11 mouse cellular contexts compared by ENCODE assay signal in the genomic region with DNA sequence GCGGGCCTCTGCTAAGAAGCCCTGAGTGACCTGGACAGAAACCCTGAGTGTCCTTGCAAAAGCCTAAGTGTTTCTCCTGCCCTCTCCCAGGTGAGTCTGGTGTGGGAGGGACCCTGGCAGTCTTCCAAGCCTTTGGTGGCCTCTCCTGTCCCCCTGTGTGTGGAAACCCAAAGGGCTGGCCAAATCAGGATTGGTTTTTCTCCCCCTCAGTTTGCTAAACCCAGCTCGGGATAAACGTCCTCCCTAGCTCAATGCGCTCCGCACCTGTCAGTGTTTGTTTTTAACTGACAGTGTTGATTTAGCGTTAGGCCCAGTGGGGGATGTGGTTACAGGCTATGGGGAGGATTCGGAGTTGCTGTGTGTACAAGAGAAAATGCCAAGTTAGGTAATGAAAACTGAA.
DNase-seq lines count a peak whose midpoint lies in the region; ATAC-seq lines count a peak whose summit lies in the region.
"Had no signal": no experiment of that assay in that cellular context is flagged by ENCODE, and none has a peak within 500 bp of the region (broad histone marks: within the 10 kb centered on the region; RNA-seq: fewer than 3 reads in every experiment).

No protein-coding gene starts in this region.

- no peak for ATAC-seq in midbrain, embryonic 14.5 days (ENCODE audit: low FRiP score, low TSS enrichment)
- no peak for ATAC-seq in midbrain, embryonic 16.5 days
- no peak for ATAC-seq in hindbrain, embryonic 12.5 days (ENCODE audit: low FRiP score)
- no peak for ATAC-seq in midbrain, embryonic 11.5 days (ENCODE audit: low FRiP score)

- H3K4me1 ChIP-seq in midbrain, embryonic 14.5 days (ENCODE audit: control insufficient read depth, insufficient read depth, low read length) = no peaks in the 10 kb centered on the region
- H3K4me1 ChIP-seq in midbrain, embryonic 16.5 days (ENCODE audit: control insufficient read depth, insufficient read depth, low read length) = no peaks in the 10 kb centered on the region
- no peaks in the 10 kb centered on the region for H3K4me1 ChIP-seq in hindbrain, embryonic 12.5 days
- H3K4me1 ChIP-seq in midbrain, embryonic 11.5 days (ENCODE audit: control insufficient read depth, insufficient read depth, low read length) = no peaks in the 10 kb centered on the region
- H3K4me1 ChIP-seq: midbrain, embryonic 12.5 days had no signal

- no peak overlapping the region for H3K4me2 ChIP-seq in midbrain, embryonic 14.5 days (ENCODE audit: low read length)
- H3K4me2 ChIP-seq in midbrain, embryonic 16.5 days (ENCODE audit: low read length) = no peak overlapping the region
- no peak overlapping the region for H3K4me2 ChIP-seq in hindbrain, embryonic 12.5 days (replicated peaks)
- H3K4me2 ChIP-seq in midbrain, embryonic 11.5 days = no peak overlapping the region
- H3K4me2 ChIP-seq: embryonic facial prominence, embryonic 13.5 days; midbrain, embryonic 12.5 days had no signal

- H3K9ac ChIP-seq in midbrain, embryonic 14.5 days (replicated peaks; ENCODE audit: low read length) = no peak overlapping the region
- no peak overlapping the region for H3K9ac ChIP-seq in midbrain, embryonic 16.5 days (ENCODE audit: low read depth, low read length)
- no peak overlapping the region for H3K9ac ChIP-seq in hindbrain, embryonic 12.5 days
- H3K9ac ChIP-seq in midbrain, embryonic 11.5 days (ENCODE audit: low read length) = no peak overlapping the region
- H3K9ac ChIP-seq: embryonic facial prominence, embryonic 13.5 days; midbrain, embryonic 12.5 days had no signal

- no peaks in the 10 kb centered on the region for H3K36me3 ChIP-seq in midbrain, embryonic 14.5 days (ENCODE audit: control insufficient read depth, insufficient read depth, low read length)
- no peaks in the 10 kb centered on the region for H3K36me3 ChIP-seq in midbrain, embryonic 16.5 days (ENCODE audit: control insufficient read depth, insufficient read depth, low read length)
- no peaks in the 10 kb centered on the region for H3K36me3 ChIP-seq in hindbrain, embryonic 12.5 days
- H3K36me3 ChIP-seq in midbrain, embryonic 11.5 days (ENCODE audit: control insufficient read depth, insufficient read depth, low read length) = no peaks in the 10 kb centered on the region
- H3K36me3 ChIP-seq: embryonic facial prominence, embryonic 13.5 days; midbrain, embryonic 12.5 days had no signal

- 47% methylated on average over 7 of the region's 7 CpGs for WGBS in midbrain, embryonic 14.5 days
- 48% methylated on average over 7 of the region's 7 CpGs for WGBS in midbrain, embryonic 16.5 days
- 19% methylated on average over 7 of the region's 7 CpGs for WGBS in large intestine, adult 2 months
- WGBS in hindbrain, embryonic 12.5 days = 41% methylated on average over 7 of the region's 7 CpGs
- WGBS in midbrain, embryonic 11.5 days = 45% methylated on average over 7 of the region's 7 CpGs

- no peak overlapping the region for H3K27ac ChIP-seq in midbrain, embryonic 14.5 days (replicated peaks; ENCODE audit: low read depth, low read length)
- H3K27ac ChIP-seq in midbrain, embryonic 16.5 days (ENCODE audit: low read length) = no peak overlapping the region
- H3K27ac ChIP-seq in hindbrain, embryonic 12.5 days = no peak overlapping the region
- H3K27ac ChIP-seq in midbrain, embryonic 11.5 days (ENCODE audit: low read depth, low read length) = no peak overlapping the region
- H3K27ac ChIP-seq: embryonic facial prominence, embryonic 13.5 days; midbrain, embryonic 12.5 days had no signal

- no peaks in the 10 kb centered on the region for H3K9me3 ChIP-seq in midbrain, embryonic 14.5 days (ENCODE audit: control insufficient read depth, low read length)
- H3K9me3 ChIP-seq in midbrain, embryonic 16.5 days (replicated peaks; ENCODE audit: control insufficient read depth, low read length, poor library complexity, severe bottlenecking) = no peaks in the 10 kb centered on the region
- H3K9me3 ChIP-seq in hindbrain, embryonic 12.5 days (replicated peaks) = no peaks in the 10 kb centered on the region
- H3K9me3 ChIP-seq in midbrain, embryonic 11.5 days (ENCODE audit: control insufficient read depth, low read length) = no peaks in the 10 kb centered on the region
- H3K9me3 ChIP-seq: embryonic facial prominence, embryonic 13.5 days; midbrain, embryonic 12.5 days had no signal

- H3K4me3 ChIP-seq in midbrain, embryonic 14.5 days (replicated peaks; ENCODE audit: low read depth, low read length) = no peak overlapping the region
- no peak overlapping the region for H3K4me3 ChIP-seq in midbrain, embryonic 16.5 days (ENCODE audit: low read depth, low read length)
- no peak overlapping the region for H3K4me3 ChIP-seq in hindbrain, embryonic 12.5 days
- no peak overlapping the region for H3K4me3 ChIP-seq in midbrain, embryonic 11.5 days (ENCODE audit: low read depth, low read length)
- H3K4me3 ChIP-seq: embryonic facial prominence, embryonic 13.5 days; midbrain, embryonic 12.5 days had no signal

- peak; percentile 11 for DNase-seq in midbrain, embryonic 14.5 days
- DNase-seq in large intestine, adult 2 months (ENCODE audit: low read depth, low spot score) = peak; percentile 62
- DNase-seq in lung, postnatal 36 days = peak; percentile 88
- peak; percentile 71 to 80 for DNase-seq in thymus, postnatal 36 days
- DNase-seq in adrenal gland, adult (ENCODE audit: inconsistent age in 2 of 2, low spot score in 1 of 2) = no peak
- DNase-seq in midbrain, embryonic 11.5 days (ENCODE audit: low spot score, missing footprints) = no peak
- DNase-seq: right cerebral cortex, postnatal 25 days had no signal

- H3K27me3 ChIP-seq in midbrain, embryonic 14.5 days (ENCODE audit: control insufficient read depth, insufficient read depth, low read length) = no peaks in the 10 kb centered on the region
- no peaks in the 10 kb centered on the region for H3K27me3 ChIP-seq in midbrain, embryonic 16.5 days (ENCODE audit: control insufficient read depth, insufficient read depth, low read depth, low read length)
- no peaks in the 10 kb centered on the region for H3K27me3 ChIP-seq in hindbrain, embryonic 12.5 days
- no peaks in the 10 kb centered on the region for H3K27me3 ChIP-seq in midbrain, embryonic 11.5 days (ENCODE audit: control insufficient read depth, insufficient read depth, low read length)
- H3K27me3 ChIP-seq: embryonic facial prominence, embryonic 13.5 days; midbrain, embryonic 12.5 days had no signal

Comparison
In these comparisons a context has a peak if more than half of its experiments do, and no peak if none do; other contexts are left out.
1. DNase-seq: peak in midbrain, embryonic 14.5 days (single experiment), large intestine, adult 2 months (single experiment), lung, postnatal 36 days (single experiment) and thymus, postnatal 36 days (2 of 2); none in adrenal gland, adult (0 of 2) and midbrain, embryonic 11.5 days (single experiment).